Mouse (Mus musculus) embryonic stem cell, embryonic (primary cell): Measurements from ENCODE around the gene Adamts14.

ENCODE experiments used
- CTCF ChIA-PET, 4 experiments: fragments of 300-600 bp in 2 of 4; fragments of 350-600 bp in 2 of 4; sonication (Branson Sonifier 250); formaldehyde crosslinking; loops; one replicate each; lab custom pipeline; 2022; ENCODE audit warnings: inconsistent platforms in 2 of 4; lab: Charles Lee
- POLR2A ChIA-PET, 4 experiments: fragments of 300-600 bp in 2 of 4; fragments of 350-600 bp in 2 of 4; sonication (Branson Sonifier 250); formaldehyde crosslinking; loops; one replicate each; lab custom pipeline; 2022; ENCODE audit warnings: antibody characterized with exemption in 4 of 4, inconsistent platforms in 1 of 4; lab: Charles Lee

The Adamts14 gene

DNA sequence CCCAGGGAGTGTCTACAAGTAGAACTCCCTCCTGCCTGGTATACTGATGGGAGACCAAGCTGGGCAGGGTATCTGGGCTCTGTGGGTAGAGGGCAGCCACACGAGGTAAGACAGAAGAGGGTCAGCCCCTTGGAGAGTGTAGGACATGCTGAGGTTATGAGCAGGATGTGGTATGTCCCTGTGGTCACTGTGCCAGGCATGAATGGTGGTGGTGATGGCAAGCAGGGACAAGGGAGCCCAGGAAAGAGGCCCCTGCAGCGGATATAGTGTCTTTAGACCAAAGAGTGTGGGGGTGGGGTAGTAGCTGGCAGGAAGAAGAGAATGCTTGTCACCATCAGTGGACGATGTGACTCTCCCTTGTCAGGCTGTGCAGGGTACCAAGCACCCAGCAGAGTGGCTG is 85.2 kb downstream of the Adamts14 start:
- ChIA-PET POLR2A (interaction anchor here in 1 of 4 experiments (1.4 kb wide), 1 partner anchor 14 kb away, joined by 5 read pairs; no protein-coding TSS in a partner anchor), CTCF (interaction anchor here in 3 of 4 experiments (0.6 to 1.3 kb wide), 4 partner anchors 12 to 168 kb away, joined by 3 to 7 read pairs (median 4); no protein-coding TSS in a partner anchor)

- POLR2A ChIA-PET = interaction anchor here in 2 of 4 experiments (0.8 to 2.1 kb wide), 7 partner anchors 11 to 289 kb away, joined by 3 to 8 read pairs (median 3); partner anchors contain the start of gene Lrrc20 (in 1 of the 2)
- CTCF ChIA-PET = interaction anchor here in 2 of 4 experiments (1.0 to 1.7 kb wide), 5 partner anchors 11 to 149 kb away, joined by 3 to 9 read pairs (median 4); no protein-coding TSS in a partner anchor
These were observed 86.2 kb downstream of the Adamts14 start for GRCm38 (mm10) chr10:61187001-61187400.

DNA sequence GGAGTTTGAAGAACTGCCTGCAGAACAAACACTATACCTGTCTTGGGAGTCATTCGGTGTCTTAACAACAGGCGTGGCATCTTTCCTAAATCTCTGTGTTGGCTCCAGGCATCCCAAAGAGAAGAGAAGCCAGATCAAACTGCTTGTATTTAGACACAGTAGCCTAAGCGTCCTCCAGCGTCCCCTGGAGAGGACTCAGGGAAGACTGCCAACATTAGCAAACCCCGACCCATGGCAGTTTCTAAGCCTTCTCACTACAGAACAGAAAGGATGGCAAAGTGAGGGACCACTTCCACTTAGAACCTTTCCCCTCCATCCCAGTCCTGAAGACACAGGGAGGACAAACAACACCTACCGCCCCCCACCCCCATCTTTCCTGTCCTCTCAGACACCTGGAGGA is 93.3 kb downstream of the Adamts14 start:
- POLR2A ChIA-PET = no interaction called here
- CTCF ChIA-PET = no interaction called here

DNA sequence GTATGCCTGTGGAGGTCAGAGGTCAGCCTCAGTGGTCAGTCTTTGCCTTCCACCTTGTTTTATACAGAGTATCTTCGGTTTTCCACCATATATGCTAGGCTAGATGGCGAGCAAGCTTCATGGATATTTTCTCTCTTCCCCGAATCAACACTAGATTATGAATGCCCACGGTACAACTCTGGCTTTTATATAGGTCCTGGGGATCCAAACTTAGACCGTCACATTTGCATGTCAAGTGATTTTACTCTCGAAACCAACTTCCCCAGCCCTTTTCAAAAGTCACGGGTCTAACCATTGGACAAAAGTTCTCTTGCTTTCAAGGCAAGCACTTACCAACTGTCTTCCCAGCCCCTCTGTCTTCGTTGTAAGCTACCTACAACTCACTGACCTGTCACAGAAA is 94.6 kb downstream of the Adamts14 start:
- ChIA-PET CTCF (interaction anchor here in 1 of 4 experiments (0.5 to 1.5 kb wide), 3 partner anchors 10 to 922 kb away, joined by 3 to 4 read pairs (median 3); no protein-coding TSS in a partner anchor), POLR2A (no interaction called here)

GRCm38 (mm10) chr10:61177751-61178150 is 95.5 kb downstream of the Adamts14 start:
- CTCF ChIA-PET = interaction anchor here in 1 of 4 experiments (1.2 to 1.5 kb wide), 2 partner anchors 9 to 21 kb away, joined by 3 to 4 read pairs; no protein-coding TSS in a partner anchor

GRCm38 (mm10) chr10:61176221-61176790 is 96.9 kb downstream of the Adamts14 start:
- CTCF ChIA-PET = interaction anchor here (0.5 to 2.4 kb wide), 21 partner anchors 8 to 377 kb away, joined by 3 to 12 read pairs (median 3); no protein-coding TSS in a partner anchor

More at GRCm38 (mm10) chr10:61177751-61178150, 95.5 kb downstream of the Adamts14 start:
- POLR2A ChIA-PET = interaction anchor here in 1 of 4 experiments (0.6 kb wide), 1 partner anchor 943 kb away, joined by 3 read pairs; no protein-coding TSS in a partner anchor

DNA sequence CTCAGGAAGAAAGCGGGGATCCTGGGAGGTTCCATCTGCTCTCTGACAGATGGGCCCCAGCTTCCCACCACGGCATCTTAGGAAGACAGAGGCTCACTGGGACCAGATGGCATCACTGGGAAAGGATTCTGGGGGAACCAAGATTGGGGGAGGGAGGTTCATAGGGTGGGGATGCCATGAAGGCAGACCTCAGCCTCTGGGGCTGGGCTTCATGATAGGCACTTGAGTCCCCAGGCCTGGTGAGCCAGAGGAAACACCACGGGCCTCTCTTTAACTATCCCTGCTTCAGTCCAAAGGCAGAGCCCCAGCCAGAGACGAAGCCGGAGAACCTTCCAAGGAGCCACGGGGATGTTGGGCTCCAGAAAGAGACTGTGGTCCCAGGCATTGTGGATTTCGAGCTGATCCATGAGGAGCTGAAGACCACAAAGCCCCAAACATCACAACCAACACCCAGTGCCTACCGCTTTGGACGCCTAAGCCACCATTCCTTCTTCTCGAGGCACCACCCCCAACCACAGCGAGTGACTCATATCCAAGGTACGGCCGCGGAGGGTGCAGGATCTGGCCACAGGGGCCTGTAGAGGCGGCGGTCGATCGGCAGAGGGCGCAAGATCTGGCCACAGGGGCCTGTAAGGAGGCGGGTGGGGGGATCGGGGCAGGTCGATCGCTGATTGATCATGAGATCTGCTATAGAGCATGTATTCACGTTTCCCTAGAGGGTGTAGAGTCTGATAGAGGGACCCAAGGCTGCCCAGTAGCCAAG is 97.6 kb downstream of the Adamts14 start:
- POLR2A ChIA-PET = interaction anchor here in 3 of 4 experiments (0.7 to 1.3 kb wide), 5 partner anchors 11 to 164 kb away, joined by 3 to 7 read pairs (median 3); no protein-coding TSS in a partner anchor
- CTCF ChIA-PET = interaction anchor here (0.6 to 2.4 kb wide), 18 partner anchors 9 to 343 kb away, joined by 3 to 21 read pairs (median 4); no protein-coding TSS in a partner anchor

More at GRCm38 (mm10) chr10:61176221-61176790, 96.9 kb downstream of the Adamts14 start:
- POLR2A ChIA-PET = interaction anchor here in 2 of 4 experiments (1.2 to 1.3 kb wide), 2 partner anchors 10 to 26 kb away, joined by 3 to 7 read pairs; no protein-coding TSS in a partner anchor

GRCm38 (mm10) chr10:61174711-61175441 is 98.4 kb downstream of the Adamts14 start:
- POLR2A ChIA-PET = interaction anchor here in 3 of 4 experiments (0.6 to 1.8 kb wide), 7 partner anchors 13 to 172 kb away, joined by 3 to 5 read pairs (median 4); partner anchors contain the start of gene Sgpl1 (in 1 of the 3)
- CTCF ChIA-PET = interaction anchor here (0.5 to 2.4 kb wide), 19 partner anchors 11 to 503 kb away, joined by 3 to 21 read pairs (median 5); no protein-coding TSS in a partner anchor

DNA sequence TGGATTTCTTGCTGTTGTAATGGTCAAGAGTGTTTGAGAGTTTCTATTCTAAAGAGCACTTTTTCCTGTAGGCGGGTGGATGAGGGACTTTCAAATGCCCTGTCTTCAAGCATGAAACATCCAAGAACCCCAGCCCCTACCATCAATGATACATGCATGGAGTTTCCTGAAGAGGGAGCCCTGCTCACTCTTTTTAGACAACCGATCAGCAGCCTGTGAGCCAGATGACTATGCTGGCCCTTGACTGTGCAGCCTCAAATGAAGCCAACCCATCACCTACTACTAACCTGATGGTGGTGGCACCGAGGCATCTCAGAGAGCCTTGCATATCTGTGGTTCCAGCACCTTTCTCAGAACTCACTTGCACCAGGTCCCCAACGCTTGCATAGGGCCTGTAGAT is 100.7 kb downstream of the Adamts14 start:
- POLR2A ChIA-PET = no interaction called here
- CTCF ChIA-PET = no interaction called here

DNA sequence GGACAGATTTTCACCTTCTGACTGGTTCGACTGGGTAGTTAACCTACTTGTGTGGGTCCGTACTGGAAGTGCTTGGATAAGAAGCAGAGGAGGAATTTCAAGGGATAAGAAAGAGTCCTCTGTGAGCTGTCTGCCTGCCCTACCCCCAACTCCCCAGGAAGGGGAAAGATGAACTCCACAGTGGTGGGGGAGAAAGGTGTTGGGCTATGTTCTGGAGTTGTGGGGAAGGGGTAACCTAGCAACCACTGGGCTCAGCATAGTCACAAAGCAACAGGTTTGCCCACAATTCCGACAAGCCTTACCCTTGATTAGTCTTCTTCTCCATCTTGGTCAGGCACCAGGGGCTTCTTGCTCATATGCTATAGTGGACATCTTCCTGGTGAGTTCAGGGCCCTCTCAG is 101.6 kb downstream of the Adamts14 start, which contains the start of gene Tbata:
Tbata (plus strand) TSS at position 301 of the 400 bp plus-strand sequence.
- CTCF ChIA-PET = interaction anchor here in 1 of 4 experiments (0.5 kb wide), 1 partner anchor 1173 kb away, joined by 5 read pairs; no protein-coding TSS in a partner anchor
- POLR2A ChIA-PET = no interaction called here

- POLR2A ChIA-PET = interaction anchor here in 2 of 4 experiments (0.7 to 2.1 kb wide), 13 partner anchors 8 to 909 kb away, joined by 3 to 9 read pairs (median 3); partner anchors contain the start of genes Sgpl1 (in 2 of the 2) and Adamts14 (in 1 of the 2)
- CTCF ChIA-PET = interaction anchor here (0.6 to 1.0 kb wide), 7 partner anchors 10 to 254 kb away, joined by 3 to 8 read pairs (median 4); no protein-coding TSS in a partner anchor
These were observed 104.8 kb downstream of the Adamts14 start for GRCm38 (mm10) chr10:61168393-61168792.

DNA sequence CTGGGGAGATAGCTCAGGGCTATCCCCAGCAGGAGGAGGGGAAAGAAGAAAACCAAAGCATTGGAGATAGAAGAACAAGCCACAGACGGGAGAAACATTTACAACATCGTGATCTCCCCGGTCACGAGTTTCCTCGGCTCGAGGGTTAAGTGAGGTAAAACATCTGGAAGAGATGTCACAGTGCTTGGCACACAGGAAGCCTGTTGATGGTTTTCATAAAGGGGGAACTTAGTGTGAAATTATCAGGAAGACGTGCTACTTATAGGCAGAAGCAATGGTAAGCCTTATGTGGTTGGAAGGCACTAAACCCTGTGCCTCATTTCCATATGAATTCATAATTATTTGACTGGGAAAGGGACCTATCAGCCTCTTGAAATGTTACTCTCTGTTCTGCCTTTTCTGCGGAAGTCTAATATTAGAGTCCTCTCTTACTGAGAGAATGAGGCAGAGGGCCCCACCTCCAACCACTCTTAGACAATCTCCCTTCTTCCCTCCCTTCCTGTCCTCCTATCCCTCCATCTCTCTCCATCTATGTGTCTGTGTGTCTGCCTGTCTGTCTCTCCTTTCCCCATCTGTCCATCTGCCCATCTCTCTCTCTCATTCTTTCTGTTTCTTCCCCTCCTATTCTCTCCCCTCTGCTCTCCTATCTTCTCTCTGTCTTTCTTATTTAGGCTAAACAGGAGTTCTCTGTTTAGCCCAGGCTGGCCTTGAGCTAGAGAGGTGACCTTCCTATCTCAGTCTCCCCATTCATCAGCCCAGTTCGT is 105.7 kb downstream of the Adamts14 start:
- CTCF ChIA-PET = interaction anchor here in 3 of 4 experiments (0.6 to 1.0 kb wide), 3 partner anchors 108 to 176 kb away, joined by 3 to 4 read pairs (median 3); no protein-coding TSS in a partner anchor
- POLR2A ChIA-PET = interaction anchor here in 2 of 4 experiments (0.7 to 2.1 kb wide), 8 partner anchors 8 to 197 kb away, joined by 3 to 9 read pairs (median 3); partner anchors contain the start of gene Sgpl1 (in 2 of the 2)

DNA sequence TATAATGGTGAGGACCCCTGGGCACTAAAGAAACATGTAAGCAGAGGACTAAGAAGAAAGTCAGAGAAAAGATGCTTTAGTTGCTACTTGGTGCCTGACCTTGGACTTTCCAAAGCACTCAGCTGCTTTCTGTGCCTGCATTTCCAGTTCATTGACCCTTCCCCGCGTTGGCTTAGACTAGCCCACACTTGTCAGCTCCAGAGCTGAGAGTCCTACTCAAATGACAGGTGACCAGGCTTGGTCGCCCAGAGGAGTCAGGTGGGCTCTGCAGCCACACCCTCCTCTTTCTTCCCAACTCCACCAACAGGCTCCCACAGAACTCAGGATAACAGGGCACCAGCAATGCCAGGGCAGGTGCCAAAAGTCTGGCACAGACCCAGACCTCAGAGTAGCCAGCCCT is 110.9 kb downstream of the Adamts14 start:
- CTCF ChIA-PET = interaction anchor here in 3 of 4 experiments (0.5 to 1.4 kb wide), 4 partner anchors 37 to 673 kb away, joined by 3 to 7 read pairs (median 4); no protein-coding TSS in a partner anchor
- POLR2A ChIA-PET = interaction anchor here in 3 of 4 experiments (0.6 to 2.6 kb wide), 8 partner anchors 8 to 1007 kb away, joined by 3 to 15 read pairs (median 4); partner anchors contain the start of gene Sgpl1 (in 2 of the 3)

DNA sequence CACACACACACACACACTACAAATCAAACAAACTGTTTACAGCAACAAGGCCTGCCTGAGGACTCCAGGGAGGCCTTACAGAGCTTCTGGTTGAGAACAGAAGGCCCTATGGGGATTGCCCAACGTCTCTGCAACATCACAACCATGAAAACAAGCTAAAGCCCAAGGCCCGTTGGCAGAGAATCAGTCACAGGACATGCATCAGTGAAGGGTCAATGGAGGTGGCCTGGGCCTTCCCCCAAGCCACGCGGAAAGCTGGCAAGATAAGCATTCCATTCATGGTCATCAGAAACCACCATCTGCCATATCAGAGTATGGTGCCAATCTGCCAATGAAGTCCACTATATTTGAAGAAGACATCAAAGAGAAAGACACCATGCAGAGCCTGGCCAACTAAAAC is 112.6 kb downstream of the Adamts14 start:
- CTCF ChIA-PET = interaction anchor here in 1 of 4 experiments (0.6 kb wide), 1 partner anchor 38 kb away, joined by 3 read pairs; no protein-coding TSS in a partner anchor

GRCm38 (mm10) chr10:61160089-61160488 is 113.1 kb downstream of the Adamts14 start:
- ChIA-PET CTCF (interaction anchor here in 1 of 4 experiments (1.3 kb wide), 1 partner anchor 12 kb away, joined by 18 read pairs; no protein-coding TSS in a partner anchor), POLR2A (interaction anchor here in 1 of 4 experiments (0.8 to 1.4 kb wide), 3 partner anchors 8 to 13 kb away, joined by 4 to 5 read pairs (median 4); no protein-coding TSS in a partner anchor)

More for the DNA sequence above, 112.6 kb downstream of the Adamts14 start:
- POLR2A ChIA-PET = interaction anchor here in 2 of 4 experiments (0.8 to 2.6 kb wide), 4 partner anchors 8 to 14 kb away, joined by 4 to 15 read pairs (median 4); partner anchors contain the start of gene Sgpl1 (in 1 of the 2)

DNA sequence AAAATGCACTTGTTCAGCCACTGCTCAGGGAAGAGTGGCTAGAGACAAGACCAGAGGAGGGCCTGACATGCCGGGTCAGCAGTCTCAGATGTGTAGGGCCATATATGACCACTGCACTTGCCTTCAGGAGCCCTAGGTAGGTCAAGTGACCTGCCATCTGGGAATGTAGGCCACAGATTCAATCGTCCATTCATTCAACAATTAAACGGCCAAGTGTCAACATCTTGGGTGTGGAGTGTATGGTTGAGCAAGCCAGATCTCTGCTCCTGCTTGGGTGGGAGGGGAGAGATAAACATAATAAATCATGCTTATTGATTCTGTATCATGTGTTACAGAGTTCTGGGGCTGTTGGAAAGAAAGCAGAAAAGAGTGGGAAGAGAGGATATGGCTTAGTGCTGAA is 114.6 kb downstream of the Adamts14 start:
- POLR2A ChIA-PET = no interaction called here
- CTCF ChIA-PET = interaction anchor here in 1 of 4 experiments (0.9 kb wide), 1 partner anchor 18 kb away, joined by 3 read pairs; no protein-coding TSS in a partner anchor
